Mouse (Mus musculus): ENCODE results near the gene Gm17416.

Gene Gm17416

GRCm38 (mm10) chr2:152604057-152604456 is 34.9 kb downstream of the Gm17416 start, which contains the start of gene Defb36:
TSS of gene Defb36 (plus strand) at chr2:152604327.
- in situ Hi-C loops (cut with MboI; ENCODE audit: low sequenced_read_pairs): no loop called here

DNA sequence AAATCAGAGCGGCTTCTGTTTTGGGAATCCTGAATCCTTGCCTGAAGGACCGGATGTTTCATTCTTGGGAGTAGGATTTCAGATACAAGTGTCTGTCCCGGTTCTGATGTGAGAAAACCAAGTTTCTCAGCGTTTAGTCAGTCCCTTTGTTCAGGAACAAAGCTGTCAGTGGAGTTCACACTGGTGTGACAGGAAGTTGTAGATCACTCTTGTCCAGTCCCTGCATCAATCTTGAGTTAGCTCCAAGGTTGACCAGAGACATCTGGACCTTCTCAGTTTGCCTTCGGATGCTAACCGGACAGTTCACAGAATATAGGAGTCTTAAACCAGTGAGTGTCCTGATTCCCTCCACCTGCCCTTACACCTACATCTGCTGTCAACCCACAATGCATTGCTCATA is 38.6 kb downstream of the Gm17416 start:
- in situ Hi-C loops (cut with MboI; ENCODE audit: low sequenced_read_pairs): no loop called here

GRCm38 (mm10) chr2:152608719-152609118 is 39.6 kb downstream of the Gm17416 start:
- in situ Hi-C loops (cut with MboI; ENCODE audit: low sequenced_read_pairs): no loop called here

GRCm38 (mm10) chr2:152612193-152612592 is 43.1 kb downstream of the Gm17416 start:
- in situ Hi-C loops (cut with MboI; ENCODE audit: low sequenced_read_pairs): loop anchor here (10.0 kb wide), 1 partner anchor 53 kb away; the partner anchor contains the start of gene H13

DNA sequence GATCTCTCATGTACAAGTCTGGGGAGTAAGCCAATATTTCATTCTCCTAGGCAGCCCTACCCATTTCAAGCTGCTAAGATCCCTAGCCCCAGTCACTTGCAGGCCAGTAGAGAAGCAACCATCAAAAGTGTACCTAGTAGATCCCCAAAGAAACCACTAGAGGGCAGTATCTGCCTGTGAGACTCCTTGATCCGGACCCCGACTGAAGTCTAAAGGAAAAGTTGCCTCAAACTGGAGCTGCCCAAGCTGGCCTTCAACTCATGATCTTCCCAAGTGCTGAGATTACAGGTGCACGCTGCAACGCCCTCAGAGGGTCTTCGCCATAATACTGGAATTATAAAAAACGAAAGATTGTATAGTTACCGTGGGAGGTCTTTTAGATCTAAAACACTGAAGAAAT is 46.4 kb downstream of the Gm17416 start:
- in situ Hi-C loops (cut with MboI; ENCODE audit: low sequenced_read_pairs): loop anchor here (10.0 kb wide), 1 partner anchor 49 kb away; the partner anchor contains the start of gene H13

- in situ Hi-C loops (cut with MboI; ENCODE audit: low sequenced_read_pairs): loop anchor here (10.0 kb wide), 1 partner anchor 48 kb away; the partner anchor contains the start of gene H13
These were observed 47.3 kb downstream of the Gm17416 start for GRCm38 (mm10) chr2:152616470-152616869.

DNA sequence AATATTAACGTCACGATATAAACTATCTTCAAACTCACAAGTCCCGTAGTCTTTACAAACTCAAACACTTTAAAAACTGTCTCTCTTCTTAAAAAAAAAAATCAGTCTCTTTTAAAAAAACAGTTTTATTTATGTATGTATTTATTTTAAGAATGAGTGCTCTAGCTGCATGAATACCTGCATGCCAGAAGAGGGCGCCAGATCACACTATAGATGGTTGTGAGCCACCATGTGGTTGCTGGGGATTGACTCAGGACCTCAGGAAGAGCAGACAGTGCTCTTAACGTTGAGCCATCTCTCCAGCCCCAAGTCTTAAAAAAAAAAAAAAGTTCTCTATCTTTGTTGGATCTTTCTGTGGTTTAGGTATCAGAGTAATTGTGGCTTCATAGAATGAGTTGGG is 48.2 kb downstream of the Gm17416 start:
- in situ Hi-C loops (cut with MboI; ENCODE audit: low sequenced_read_pairs): loop anchor here (10.0 kb wide), 1 partner anchor 47 kb away; the partner anchor contains the start of gene H13
